Mouse (Mus musculus): ENCODE data around the gene Ncapd2. TPM values are rescaled to one million over a fixed set of nuclear protein-coding genes. Genes with fewer than 3 reads are reported as not detected.

Gene Ncapd2
- polyA plus RNA-seq, 1 experiment from 2014 or later = 58.6 TPM

DNA sequence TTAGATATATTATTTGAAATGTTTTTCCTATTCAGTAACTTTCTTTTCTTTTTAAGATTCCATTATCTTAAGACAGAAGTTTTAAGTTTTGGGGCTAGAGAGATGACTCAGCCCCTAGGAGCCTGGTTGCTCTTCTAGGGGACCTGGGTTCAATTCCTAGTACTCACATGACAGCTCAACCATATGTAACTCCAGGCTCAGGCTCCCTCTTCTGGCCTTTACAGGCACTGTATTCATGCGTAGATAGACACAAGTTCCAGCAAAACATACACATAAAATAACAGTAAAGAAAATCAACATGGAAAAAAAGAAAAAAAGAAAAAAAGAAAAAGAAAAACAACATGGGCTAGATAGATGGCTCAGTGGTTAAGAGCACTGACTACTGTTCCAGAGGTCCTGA, 18.9 kb upstream of the Ncapd2 start:
- no peak overlapping the region for H3K4me3 ChIP-seq
- H3K4me1 ChIP-seq = no peaks in the 10 kb centered on the region
- H3K27ac ChIP-seq = no peak overlapping the region
- no peak for ATAC-seq (replicated peaks)
- peaks cover 20% of the 10 kb centered on the region for H3K27me3 ChIP-seq (replicated peaks)
- H3K4me2 ChIP-seq = no peak overlapping the region
- no peaks in the 10 kb centered on the region for H3K9me3 ChIP-seq
- WGBS = 88% methylated on average over 1 of the region's 1 CpGs
- H3K36me3 ChIP-seq (replicated peaks) = no peaks in the 10 kb centered on the region
- H3K9ac ChIP-seq = no peak overlapping the region

DNA sequence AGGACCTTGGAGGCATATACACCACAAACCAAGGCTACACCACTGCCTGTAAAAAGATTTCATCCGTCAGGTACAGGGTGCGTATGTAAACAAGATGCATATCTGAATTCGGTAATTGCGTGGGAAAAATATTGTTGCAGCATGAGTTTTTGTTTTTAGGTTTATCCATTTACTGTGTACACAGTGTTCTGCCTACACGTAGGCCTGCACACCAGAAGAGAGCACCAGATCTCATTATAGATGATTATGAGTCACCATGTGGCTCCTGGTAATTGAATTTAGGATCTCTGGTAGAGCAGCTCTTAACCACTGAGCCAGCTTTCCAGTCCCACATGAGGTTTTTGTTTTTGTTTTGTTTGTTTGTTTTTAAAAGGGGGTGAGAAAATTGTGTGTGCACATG, 5.7 kb upstream of the Ncapd2 start:
- H3K27me3 ChIP-seq (replicated peaks) = no peaks in the 10 kb centered on the region
- no peak overlapping the region for H3K4me3 ChIP-seq
- H3K36me3 ChIP-seq (replicated peaks) = 0 out of 2 replicates have a peak, but pooled peaks cover 5% of the 10 kb centered on the region
- no peak overlapping the region for H3K27ac ChIP-seq
- no peaks in the 10 kb centered on the region for H3K9me3 ChIP-seq
- H3K4me1 ChIP-seq = peaks cover 16% of the 10 kb centered on the region
- no peak overlapping the region for H3K9ac ChIP-seq
- 90% methylated on average over 5 of the region's 5 CpGs for WGBS
- H3K4me2 ChIP-seq = no peak overlapping the region
- no peak for ATAC-seq (replicated peaks)

DNA sequence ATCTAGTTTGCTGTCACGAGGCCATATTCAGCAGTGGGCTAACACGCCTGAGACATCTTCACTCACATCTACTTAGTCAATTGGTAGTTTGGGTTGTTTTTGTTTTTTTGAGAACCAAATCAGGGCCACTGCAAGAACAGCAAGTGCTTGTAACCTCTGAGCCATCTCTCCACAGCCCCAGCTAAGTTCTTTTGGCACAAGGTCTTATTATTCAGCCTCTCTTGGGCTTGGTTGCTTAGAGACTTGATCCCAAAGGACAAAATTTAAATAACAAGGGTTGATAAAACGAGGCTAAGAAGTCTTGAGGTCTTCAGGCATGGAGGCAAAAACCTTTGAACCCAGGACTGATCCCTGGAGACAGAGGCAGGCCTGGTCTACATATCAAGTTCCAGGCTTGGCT, 4.8 kb upstream of the Ncapd2 start:
- no peak for ATAC-seq (replicated peaks)
- WGBS = 40% methylated on average over 3 of the region's 3 CpGs
- H3K4me1 ChIP-seq = peaks cover 16% of the 10 kb centered on the region
- no peaks in the 10 kb centered on the region for H3K27me3 ChIP-seq (replicated peaks)
- H3K9me3 ChIP-seq = no peaks in the 10 kb centered on the region
- no peak overlapping the region for H3K4me2 ChIP-seq
- no peak overlapping the region for H3K27ac ChIP-seq
- H3K4me3 ChIP-seq = no peak overlapping the region
- H3K36me3 ChIP-seq (replicated peaks) = 0 out of 2 replicates have a peak, but pooled peaks cover 5% of the 10 kb centered on the region
- no peak overlapping the region for H3K9ac ChIP-seq

DNA sequence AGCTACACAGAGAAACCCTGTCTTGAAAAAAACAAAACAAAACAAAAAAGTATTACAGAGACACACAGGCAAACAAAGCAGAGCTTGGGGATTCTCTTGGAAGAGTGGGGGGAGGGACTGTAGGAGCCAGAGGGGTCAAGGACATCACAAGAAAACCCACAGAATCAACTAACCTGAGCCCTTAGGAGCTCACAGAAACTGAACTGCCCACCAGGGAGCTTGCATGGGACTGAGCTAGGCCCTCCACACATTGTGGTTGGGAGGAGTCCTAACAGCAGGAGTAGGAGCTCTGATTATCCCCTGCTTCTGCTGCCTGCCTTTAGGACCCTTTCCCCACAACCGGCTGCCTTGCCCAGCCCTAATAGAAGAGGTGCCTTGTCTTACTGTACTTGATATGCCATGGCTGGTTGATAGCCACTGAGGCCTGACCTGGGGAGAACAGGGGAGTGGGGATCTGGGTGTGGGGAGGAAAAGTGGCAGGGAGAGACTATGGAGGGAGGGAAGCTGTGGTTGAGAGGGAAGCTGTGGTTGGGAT, 4.1 kb upstream of the Ncapd2 start:
- Histone ChIP-seq H3K9me3 (no peaks in the 10 kb centered on the region), H3K4me3 (no peak overlapping the region), H3K4me2 (no peak overlapping the region), H3K36me3 (replicated peaks) (0 out of 2 replicates have a peak, but pooled peaks cover 5% of the 10 kb centered on the region), H3K27me3 (replicated peaks) (no peaks in the 10 kb centered on the region), H3K9ac (no peak overlapping the region), H3K27ac (no peak overlapping the region), H3K4me1 (peaks cover 20% of the 10 kb centered on the region)
- 23% methylated on average over 1 of the region's 1 CpGs for WGBS
- no peak for ATAC-seq (replicated peaks)

DNA sequence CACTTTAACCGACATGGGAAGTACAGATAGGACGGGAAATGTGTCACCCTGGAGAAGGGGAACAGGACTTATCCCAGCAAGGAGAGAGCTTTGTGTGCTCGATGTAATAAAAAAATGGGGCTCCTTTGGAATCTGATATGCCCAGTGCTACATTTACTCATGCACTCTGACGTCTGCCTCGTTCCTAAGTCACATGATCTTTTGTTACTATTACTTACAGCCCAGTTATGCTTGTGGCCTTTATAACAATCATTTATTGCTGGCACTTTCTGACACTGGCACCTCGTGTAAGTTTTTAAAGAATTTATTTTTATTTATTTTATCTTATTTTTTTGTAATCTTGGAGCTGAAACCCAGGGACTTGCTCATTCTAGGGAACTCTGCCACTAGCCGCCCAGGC, 1.9 kb upstream of the Ncapd2 start:
- H3K27me3 ChIP-seq (replicated peaks) = no peaks in the 10 kb centered on the region
- no peak overlapping the region for H3K4me3 ChIP-seq
- H3K9me3 ChIP-seq = no peaks in the 10 kb centered on the region
- no peak overlapping the region for H3K4me2 ChIP-seq
- WGBS = 85% methylated on average over 7 of the region's 7 CpGs
- H3K9ac ChIP-seq = no peak overlapping the region
- 0 out of 2 replicates have a peak, but pooled peaks cover 5% of the 10 kb centered on the region for H3K36me3 ChIP-seq (replicated peaks)
- H3K4me1 ChIP-seq = peaks cover 25% of the 10 kb centered on the region
- no peak for ATAC-seq (replicated peaks)
- H3K27ac ChIP-seq = no peak overlapping the region

DNA sequence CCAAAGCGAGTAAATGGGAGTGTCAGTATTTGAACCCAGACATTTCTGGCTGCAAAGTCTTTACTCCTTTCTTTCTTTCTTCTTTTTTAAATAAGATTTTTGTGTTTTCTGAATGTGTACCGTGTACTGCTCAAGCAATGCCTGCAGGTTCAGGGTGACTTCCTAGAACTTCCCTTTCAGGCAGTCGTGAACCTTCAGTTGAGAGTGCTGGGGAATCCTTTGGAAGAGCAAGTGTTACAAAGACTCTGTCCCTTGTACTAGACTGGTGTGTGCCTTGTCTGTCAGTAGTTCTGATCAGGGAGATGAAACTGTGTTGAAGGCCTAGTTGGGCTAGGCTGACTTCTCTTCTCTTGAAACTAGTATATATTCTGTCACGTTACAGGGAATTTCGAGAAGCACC, 1.3 kb upstream of the Ncapd2 start:
- 49% methylated on average over 5 of the region's 5 CpGs for WGBS
- H3K4me3 ChIP-seq = peak overlapping the region; percentile 56
- peak overlapping the region; percentile 69 for H3K4me2 ChIP-seq
- ATAC-seq (replicated peaks) = no peak
- peaks cover 25% of the 10 kb centered on the region for H3K4me1 ChIP-seq
- 0 out of 2 replicates have a peak, but pooled peaks cover 5% of the 10 kb centered on the region for H3K36me3 ChIP-seq (replicated peaks)
- no peaks in the 10 kb centered on the region for H3K9me3 ChIP-seq
- peak overlapping the region; percentile 96 for H3K27ac ChIP-seq
- no peaks in the 10 kb centered on the region for H3K27me3 ChIP-seq (replicated peaks)
- H3K9ac ChIP-seq = peak overlapping the region; percentile 60

DNA sequence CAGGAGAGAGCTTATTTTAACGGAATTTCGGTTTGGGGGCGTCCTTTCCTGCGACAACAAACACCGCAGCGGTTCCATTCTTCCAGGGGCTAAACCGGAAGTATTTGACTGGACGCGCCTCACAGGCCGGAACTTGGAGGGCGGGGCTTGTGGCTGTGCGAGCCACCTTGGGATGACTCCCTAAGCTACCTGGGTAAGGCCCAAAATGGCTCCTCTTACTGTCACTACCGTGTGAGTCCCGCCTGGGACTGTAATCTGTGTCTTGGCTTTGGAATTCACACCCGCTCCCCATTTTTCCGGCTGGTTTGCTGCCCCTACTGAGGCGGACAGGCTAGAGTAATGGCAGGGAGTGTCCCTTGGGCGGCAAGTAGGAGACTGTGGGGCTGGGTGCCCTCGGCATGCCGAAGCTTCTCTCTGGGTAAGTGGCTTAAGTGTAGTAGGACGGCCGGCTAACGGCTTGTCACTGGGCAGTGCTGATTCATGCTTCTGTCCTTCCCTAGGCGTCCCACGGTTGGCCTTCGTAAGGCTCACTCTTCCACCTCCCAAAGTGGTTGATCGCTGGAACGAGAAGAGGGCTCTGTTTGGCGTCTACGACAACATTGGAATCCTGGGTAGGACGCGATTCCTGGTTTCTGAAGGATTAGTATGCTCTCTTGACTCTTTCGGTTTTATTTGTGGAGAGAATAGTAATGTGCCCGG, 664 bp upstream of the Ncapd2 start:
- Histone ChIP-seq H3K36me3 (replicated peaks) (0 out of 2 replicates have a peak, but pooled peaks cover 5% of the 10 kb centered on the region), H3K27me3 (replicated peaks) (no peaks in the 10 kb centered on the region), H3K4me2 (peak overlapping the region; percentile 69), H3K9ac (peak overlapping the region; percentile 60), H3K9me3 (no peaks in the 10 kb centered on the region), H3K27ac (peak overlapping the region; percentile 96), H3K4me1 (peaks cover 25% of the 10 kb centered on the region), H3K4me3 (peak overlapping the region; percentile 56)
- under 1% methylated on average over 34 of the region's 34 CpGs for WGBS
- peak; percentile 97 for ATAC-seq (replicated peaks)

DNA sequence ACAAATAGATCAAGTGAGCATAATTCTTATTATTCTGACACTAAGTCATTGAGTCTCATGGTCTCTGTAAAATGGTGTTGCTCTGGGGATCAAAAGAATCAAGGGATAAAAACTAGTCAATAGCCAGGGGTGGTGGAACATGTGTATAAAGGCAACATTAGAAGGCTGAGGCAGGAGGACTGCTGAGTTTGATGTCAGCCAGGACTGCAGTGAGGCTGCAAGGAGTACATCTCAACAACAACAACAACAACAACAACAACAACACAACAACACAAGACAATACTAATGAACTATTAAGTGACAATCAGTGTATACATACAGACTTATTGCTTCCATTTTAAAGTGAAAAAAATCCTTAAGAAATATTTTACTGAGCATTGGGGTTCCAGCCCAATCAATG, 685 bp downstream of the Ncapd2 start:
- Histone ChIP-seq H3K27ac (peak overlapping the region; percentile 96), H3K4me1 (peaks cover 22% of the 10 kb centered on the region), H3K4me3 (peak overlapping the region; percentile 56), H3K27me3 (replicated peaks) (no peaks in the 10 kb centered on the region), H3K9ac (peak overlapping the region; percentile 60; the same call in 1 of the 2 replicates), H3K4me2 (peak overlapping the region; percentile 69), H3K9me3 (no peaks in the 10 kb centered on the region), H3K36me3 (replicated peaks) (peaks cover 10% of the 10 kb centered on the region; the same call in 1 of the 2 replicates)
- no peak for ATAC-seq (replicated peaks)

DNA sequence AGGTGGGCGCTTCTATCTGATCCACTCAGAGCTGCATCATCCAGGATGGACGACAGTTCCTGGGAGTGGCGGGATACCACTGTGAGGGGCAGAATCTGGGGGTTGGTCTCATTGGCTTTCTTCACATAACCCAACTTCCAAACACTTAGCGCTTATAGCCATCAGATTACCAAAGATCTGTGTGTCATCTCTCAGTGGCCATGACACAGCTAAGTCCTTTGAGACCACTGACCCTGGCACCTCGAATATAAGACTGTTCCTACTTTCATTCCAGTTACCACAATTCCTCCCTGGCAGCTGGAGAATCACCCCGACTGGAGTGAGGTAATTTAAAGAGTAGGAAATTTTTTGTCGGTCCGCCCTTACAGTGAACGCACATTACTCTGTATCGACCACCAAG, 5.3 kb downstream of the Ncapd2 start:
- Histone ChIP-seq H3K4me1 (peaks cover 10% of the 10 kb centered on the region), H3K9ac (no peak overlapping the region), H3K27me3 (replicated peaks) (no peaks in the 10 kb centered on the region), H3K4me2 (no peak overlapping the region), H3K9me3 (no peaks in the 10 kb centered on the region), H3K4me3 (no peak overlapping the region), H3K36me3 (replicated peaks) (peaks cover 43% of the 10 kb centered on the region), H3K27ac (no peak overlapping the region)
- WGBS = 95% methylated on average over 10 of the region's 10 CpGs
- ATAC-seq (replicated peaks) = no peak

DNA sequence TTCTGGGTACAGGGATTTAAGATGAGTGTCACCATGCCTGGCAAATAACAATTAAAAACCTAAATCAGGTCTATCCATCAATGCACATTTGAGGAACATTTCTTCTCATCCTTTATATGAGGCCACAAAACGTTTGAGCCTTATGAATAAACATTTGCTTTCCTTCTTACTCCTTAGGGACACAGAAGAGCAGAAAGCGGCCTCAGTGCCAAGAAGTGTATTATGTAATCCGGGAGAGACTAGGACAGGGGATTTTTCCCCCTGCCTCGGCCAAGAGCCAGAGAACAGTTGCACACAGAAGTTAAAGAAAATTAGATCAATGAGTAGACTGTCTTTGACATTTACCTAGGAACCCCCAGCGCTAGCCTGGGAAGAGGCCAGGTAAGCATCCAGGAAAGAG, 9.4 kb downstream of the Ncapd2 start:
- Histone ChIP-seq H3K27me3 (replicated peaks) (no peaks in the 10 kb centered on the region), H3K36me3 (replicated peaks) (peaks cover 76% of the 10 kb centered on the region), H3K9me3 (no peaks in the 10 kb centered on the region), H3K4me3 (no peak overlapping the region), H3K9ac (no peak overlapping the region), H3K4me2 (no peak overlapping the region), H3K27ac (no peak overlapping the region), H3K4me1 (no peaks in the 10 kb centered on the region)
- 61% methylated on average over 5 of the region's 5 CpGs for WGBS
- no peak for ATAC-seq (replicated peaks)

DNA sequence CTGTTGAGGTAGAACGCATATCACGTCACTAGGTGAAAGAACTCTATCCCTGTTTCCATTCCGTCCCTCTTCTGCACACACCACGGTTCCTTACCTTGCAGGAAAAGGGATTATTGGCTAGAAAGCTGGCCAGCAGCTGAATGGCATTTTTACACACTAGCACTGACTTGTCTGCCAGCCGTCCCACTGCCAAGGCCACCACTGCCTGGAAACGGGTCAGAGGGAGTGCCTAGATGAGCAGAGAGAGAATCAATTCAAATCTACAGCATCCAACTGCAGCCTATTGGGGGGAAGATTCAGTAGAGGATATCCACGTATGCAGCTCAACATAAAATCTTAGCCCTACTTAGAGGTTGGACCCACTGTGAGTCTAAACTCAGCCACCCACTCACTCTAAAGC, 11.9 kb downstream of the Ncapd2 start:
- Histone ChIP-seq H3K4me2 (no peak overlapping the region), H3K36me3 (replicated peaks) (peaks cover 83% of the 10 kb centered on the region), H3K9me3 (no peaks in the 10 kb centered on the region), H3K4me3 (no peak overlapping the region), H3K9ac (no peak overlapping the region), H3K27me3 (replicated peaks) (no peaks in the 10 kb centered on the region), H3K27ac (no peak overlapping the region), H3K4me1 (no peaks in the 10 kb centered on the region)
- WGBS = 89% methylated on average over 7 of the region's 7 CpGs
- ATAC-seq (replicated peaks) = no peak

DNA sequence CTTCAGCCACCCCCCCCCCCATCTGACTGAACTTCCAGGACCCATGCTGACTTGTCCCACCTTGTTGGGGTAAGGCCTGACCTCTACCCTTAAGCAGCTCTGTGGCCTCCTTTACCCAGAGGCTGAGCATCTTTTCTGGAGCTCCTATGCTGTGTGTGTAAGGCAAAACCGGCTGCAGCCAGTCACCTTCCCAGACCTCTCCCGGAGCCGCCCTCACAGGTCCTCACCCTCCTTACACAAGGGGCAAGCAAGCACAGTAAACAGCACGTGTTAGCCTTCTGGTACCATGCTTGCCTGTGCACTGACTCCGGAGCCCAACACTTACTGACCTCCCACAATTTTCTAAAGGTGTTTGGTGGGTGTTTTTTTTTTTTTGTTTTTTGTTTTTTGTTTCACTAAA, 16.0 kb downstream of the Ncapd2 start:
- ATAC-seq (replicated peaks) = no peak

DNA sequence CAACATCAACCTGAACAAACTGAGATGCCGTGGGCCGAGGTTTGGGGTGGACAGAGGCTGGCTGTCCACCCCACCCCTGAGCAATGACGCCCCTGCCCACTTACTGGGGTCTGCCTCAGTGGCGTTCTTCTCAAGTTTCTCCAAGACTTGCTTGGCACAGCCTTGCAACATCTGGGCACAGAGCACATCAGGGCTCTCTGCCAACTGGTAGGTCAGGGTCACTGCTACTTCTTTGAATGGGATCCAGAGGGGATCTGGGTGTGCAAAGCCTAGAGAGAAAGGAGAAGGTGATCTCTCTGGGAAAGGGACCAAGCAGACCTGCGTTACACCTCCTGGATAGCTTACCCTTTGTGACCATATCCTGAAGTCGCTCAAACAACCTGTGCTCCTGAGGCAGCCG, 18.2 kb downstream of the Ncapd2 start:
- Histone ChIP-seq H3K27ac (no peak overlapping the region), H3K9ac (no peak overlapping the region), H3K4me2 (no peak overlapping the region), H3K27me3 (replicated peaks) (no peaks in the 10 kb centered on the region), H3K9me3 (no peaks in the 10 kb centered on the region), H3K4me1 (no peaks in the 10 kb centered on the region), H3K36me3 (replicated peaks) (peaks cover 91% of the 10 kb centered on the region), H3K4me3 (no peak overlapping the region)
- 97% methylated on average over 7 of the region's 7 CpGs for WGBS
- ATAC-seq (replicated peaks) = no peak

More for the DNA sequence above, 16.0 kb downstream of the Ncapd2 start:
- no peak overlapping the region for H3K27ac ChIP-seq
- no peaks in the 10 kb centered on the region for H3K9me3 ChIP-seq
- H3K27me3 ChIP-seq (replicated peaks) = no peaks in the 10 kb centered on the region
- H3K9ac ChIP-seq = no peak overlapping the region
- H3K4me3 ChIP-seq = no peak overlapping the region
- WGBS = 86% methylated on average over 5 of the region's 5 CpGs
- H3K36me3 ChIP-seq (replicated peaks) = peaks cover 86% of the 10 kb centered on the region
- no peak overlapping the region for H3K4me2 ChIP-seq
- no peaks in the 10 kb centered on the region for H3K4me1 ChIP-seq

Measured in midbrain, embryonic 15.5 days (tissue).